Mouse (Mus musculus): ENCODE measurements around the gene Glyctk. TPM values are rescaled to one million over a fixed set of nuclear protein-coding genes. Genes with fewer than 3 reads are reported as not detected.

The Glyctk gene
- polyA plus RNA-seq, 1 experiment from 2014 or later: 2.9 TPM

GRCm38 (mm10) chr9:106195693-106196092 lies 37.8 kb upstream of the Glyctk start:
- Histone ChIP-seq H3K36me3 (peaks cover 12% of the 10 kb centered on the region), H3K27me3 (peaks cover 7% of the 10 kb centered on the region; the same call in 1 of the 2 replicates), H3K4me3 (no peak overlapping the region), H3K4me2 (replicated peaks) (no peak overlapping the region), H3K4me1 (peaks cover 11% of the 10 kb centered on the region), H3K9ac (replicated peaks) (no peak overlapping the region), H3K9me3 (no peaks in the 10 kb centered on the region), H3K27ac (replicated peaks) (no peak overlapping the region)
- ATAC-seq (replicated peaks): no peak
- WGBS: 80% methylated on average over 8 of the region's 8 CpGs

- Histone ChIP-seq H3K4me1 (peaks cover 7% of the 10 kb centered on the region), H3K9me3 (no peaks in the 10 kb centered on the region), H3K9ac (replicated peaks) (no peak overlapping the region), H3K4me2 (replicated peaks) (no peak overlapping the region), H3K4me3 (no peak overlapping the region), H3K27me3 (no peaks in the 10 kb centered on the region), H3K36me3 (peaks cover 27% of the 10 kb centered on the region), H3K27ac (replicated peaks) (no peak overlapping the region)
- WGBS: 91% methylated on average over 8 of the region's 8 CpGs
- no peak for ATAC-seq (replicated peaks)
Observed at GRCm38 (mm10) chr9:106193930-106194807, 36.2 kb upstream of the Glyctk start.

- peaks cover 39% of the 10 kb centered on the region for H3K36me3 ChIP-seq
- ATAC-seq (replicated peaks): no peak
Observed at GRCm38 (mm10) chr9:106192998-106193397, 35.1 kb upstream of the Glyctk start.

GRCm38 (mm10) chr9:106192024-106192423 lies 34.1 kb upstream of the Glyctk start:
- no peak overlapping the region for H3K4me3 ChIP-seq
- H3K9ac ChIP-seq (replicated peaks): no peak overlapping the region
- peaks cover 48% of the 10 kb centered on the region for H3K36me3 ChIP-seq
- no peaks in the 10 kb centered on the region for H3K9me3 ChIP-seq
- no peaks in the 10 kb centered on the region for H3K4me1 ChIP-seq
- 93% methylated on average over 8 of the region's 8 CpGs for WGBS
- no peak overlapping the region for H3K27ac ChIP-seq (replicated peaks)
- no peak for ATAC-seq (replicated peaks)
- no peak overlapping the region for H3K4me2 ChIP-seq (replicated peaks)
- H3K27me3 ChIP-seq: no peaks in the 10 kb centered on the region

More at GRCm38 (mm10) chr9:106192998-106193397, 35.1 kb upstream of the Glyctk start:
- no peaks in the 10 kb centered on the region for H3K9me3 ChIP-seq
- no peaks in the 10 kb centered on the region for H3K4me1 ChIP-seq
- no peaks in the 10 kb centered on the region for H3K27me3 ChIP-seq
- WGBS: 97% methylated on average over 1 of the region's 1 CpGs
- H3K9ac ChIP-seq (replicated peaks): no peak overlapping the region
- H3K4me2 ChIP-seq (replicated peaks): no peak overlapping the region
- no peak overlapping the region for H3K27ac ChIP-seq (replicated peaks)
- H3K4me3 ChIP-seq: no peak overlapping the region

GRCm38 (mm10) chr9:106191355-106191754 lies 33.4 kb upstream of the Glyctk start:
- no peak for ATAC-seq (replicated peaks)
- WGBS: 97% methylated on average over 1 of the region's 1 CpGs
- Histone ChIP-seq H3K4me3 (no peak overlapping the region), H3K4me2 (replicated peaks) (no peak overlapping the region), H3K4me1 (no peaks in the 10 kb centered on the region), H3K27me3 (no peaks in the 10 kb centered on the region), H3K9me3 (no peaks in the 10 kb centered on the region), H3K9ac (replicated peaks) (no peak overlapping the region), H3K36me3 (peaks cover 55% of the 10 kb centered on the region), H3K27ac (replicated peaks) (no peak overlapping the region)

- Histone ChIP-seq H3K9me3 (no peaks in the 10 kb centered on the region), H3K4me1 (no peaks in the 10 kb centered on the region), H3K36me3 (peaks cover 98% of the 10 kb centered on the region), H3K27me3 (no peaks in the 10 kb centered on the region), H3K9ac (replicated peaks) (no peak overlapping the region), H3K4me2 (replicated peaks) (no peak overlapping the region), H3K27ac (replicated peaks) (no peak overlapping the region), H3K4me3 (no peak overlapping the region)
- 93% methylated on average over 5 of the region's 5 CpGs for WGBS
- no peak for ATAC-seq (replicated peaks)
Observed at GRCm38 (mm10) chr9:106183996-106184395, 26.1 kb upstream of the Glyctk start.

- no peaks in the 10 kb centered on the region for H3K4me1 ChIP-seq
- H3K9me3 ChIP-seq: no peaks in the 10 kb centered on the region
- H3K27ac ChIP-seq (replicated peaks): no peak overlapping the region
- H3K4me2 ChIP-seq (replicated peaks): no peak overlapping the region
- no peak overlapping the region for H3K9ac ChIP-seq (replicated peaks)
- H3K36me3 ChIP-seq: peaks cover 97% of the 10 kb centered on the region
- 93% methylated on average over 4 of the region's 4 CpGs for WGBS
- no peaks in the 10 kb centered on the region for H3K27me3 ChIP-seq
- ATAC-seq (replicated peaks): no peak
- H3K4me3 ChIP-seq: no peak overlapping the region
Observed at GRCm38 (mm10) chr9:106182146-106182545, 24.2 kb upstream of the Glyctk start.

- H3K9ac ChIP-seq (replicated peaks): no peak overlapping the region
- no peaks in the 10 kb centered on the region for H3K9me3 ChIP-seq
- ATAC-seq (replicated peaks): no peak
- H3K4me2 ChIP-seq (replicated peaks): no peak overlapping the region
- H3K4me3 ChIP-seq: no peak overlapping the region
- H3K27me3 ChIP-seq: no peaks in the 10 kb centered on the region
- peaks cover 9% of the 10 kb centered on the region for H3K4me1 ChIP-seq
- peaks cover 83% of the 10 kb centered on the region for H3K36me3 ChIP-seq
- no peak overlapping the region for H3K27ac ChIP-seq (replicated peaks)
- WGBS: 95% methylated on average over 3 of the region's 3 CpGs
Observed at GRCm38 (mm10) chr9:106179964-106180363, 22.0 kb upstream of the Glyctk start.

- Histone ChIP-seq H3K4me1 (peaks cover 13% of the 10 kb centered on the region), H3K4me3 (no peak overlapping the region), H3K27me3 (no peaks in the 10 kb centered on the region), H3K9ac (replicated peaks) (no peak overlapping the region), H3K27ac (replicated peaks) (no peak overlapping the region), H3K36me3 (peaks cover 78% of the 10 kb centered on the region), H3K4me2 (replicated peaks) (no peak overlapping the region), H3K9me3 (no peaks in the 10 kb centered on the region)
- 87% methylated on average over 2 of the region's 2 CpGs for WGBS
- no peak for ATAC-seq (replicated peaks)
Observed at GRCm38 (mm10) chr9:106179454-106179853, 21.5 kb upstream of the Glyctk start.

- Histone ChIP-seq H3K27ac (replicated peaks) (no peak overlapping the region), H3K4me1 (peaks cover 28% of the 10 kb centered on the region), H3K4me2 (replicated peaks) (no peak overlapping the region), H3K9me3 (no peaks in the 10 kb centered on the region), H3K36me3 (peaks cover 61% of the 10 kb centered on the region), H3K27me3 (no peaks in the 10 kb centered on the region), H3K4me3 (no peak overlapping the region), H3K9ac (replicated peaks) (no peak overlapping the region)
- no peak for ATAC-seq (replicated peaks)
- WGBS: 92% methylated on average over 6 of the region's 6 CpGs
Observed at GRCm38 (mm10) chr9:106177799-106178198, 19.9 kb upstream of the Glyctk start.

- ATAC-seq (replicated peaks): no peak
- H3K9me3 ChIP-seq: no peaks in the 10 kb centered on the region
- H3K4me2 ChIP-seq (replicated peaks): no peak overlapping the region
- H3K4me3 ChIP-seq: no peak overlapping the region
- H3K36me3 ChIP-seq: peaks cover 51% of the 10 kb centered on the region
- no peak overlapping the region for H3K9ac ChIP-seq (replicated peaks)
- H3K4me1 ChIP-seq: peaks cover 38% of the 10 kb centered on the region
- H3K27ac ChIP-seq (replicated peaks): no peak overlapping the region
- H3K27me3 ChIP-seq: no peaks in the 10 kb centered on the region
- 84% methylated on average over 5 of the region's 5 CpGs for whole genome bisulfite sequencing
Observed at GRCm38 (mm10) chr9:106176769-106177168, 18.8 kb upstream of the Glyctk start.

GRCm38 (mm10) chr9:106175552-106176200 lies 17.7 kb upstream of the Glyctk start:
- Histone ChIP-seq H3K4me1 (peaks cover 38% of the 10 kb centered on the region), H3K27me3 (no peaks in the 10 kb centered on the region), H3K36me3 (peaks cover 40% of the 10 kb centered on the region), H3K4me3 (no peak overlapping the region), H3K4me2 (replicated peaks) (no peak overlapping the region), H3K9ac (replicated peaks) (no peak overlapping the region), H3K27ac (replicated peaks) (no peak overlapping the region), H3K9me3 (no peaks in the 10 kb centered on the region)
- WGBS: 84% methylated on average over 3 of the region's 3 CpGs
- no peak for ATAC-seq (replicated peaks)

All from forebrain, embryonic 15.5 days (tissue).